Mouse (Mus musculus) cerebral cortex, adult 2 months (tissue): Measurements from ENCODE around the gene Vmn1r24.

Source experiments
- WGBS: fragments of 180-500 bp; shearing (Covaris S2); methylation state at CpG from one replicate; pipeline ENCODE4 v1.1.7; 2018; 5-methylcytosine and 5-hydroxymethylcytosine counted together

Vmn1r24 gene

GRCm38 (mm10) chr6:57961403-57961802, at the start of gene Vmn1r24:
Gene Vmn1r24 (minus strand): TSS chr6:57961503.
- WGBS = 85% methylated on average over 1 of the region's 1 CpGs

GRCm38 (mm10) chr6:57980710-57981109, 19.4 kb upstream of the Vmn1r24 start, which contains the start of gene Vmn1r25:
Gene Vmn1r25 (minus strand): TSS chr6:57980810.
- 71% methylated on average over 3 of the region's 3 CpGs for WGBS

- WGBS = 96% methylated on average over 1 of the region's 1 CpGs
Observed at GRCm38 (mm10) chr6:57926738-57927137, 34.6 kb downstream of the Vmn1r24 start, which contains the start of gene Vmn1r23. Gene Vmn1r23 (minus strand): TSS chr6:57926838.

GRCm38 (mm10) chr6:57907928-57908327, 53.4 kb downstream of the Vmn1r24 start, which contains the start of gene Vmn1r22:
Gene Vmn1r22 (minus strand): TSS chr6:57908028.
- 82% methylated on average over 1 of the region's 1 CpGs for WGBS
